Mouse (Mus musculus): ENCODE data around the gene Ica1l. TPM values are rescaled to one million over a fixed set of nuclear protein-coding genes. Genes with fewer than 3 reads are reported as not detected.

Gene Ica1l
- polyA plus RNA-seq, 1 experiment, result 1.5 TPM

GRCm38 (mm10) chr1:59986626-59987025 lies 56.4 kb downstream of the Ica1l start:
- no peak for TF ChIP-seq CTCF (IDR thresholded peaks at IDR 0.05; ENCODE audit: borderline replicate concordance, insufficient read depth, low read length)
- TF ChIP-seq POLR2A (IDR thresholded peaks at IDR 0.05; ENCODE audit: low read depth, low read length), result no peak
- H3K4me3 ChIP-seq (ENCODE audit: insufficient read depth, low read length), result no peak overlapping the region
- no peak overlapping the region for H3K27ac ChIP-seq (ENCODE audit: insufficient read depth, low read length)
- no peaks in the 10 kb centered on the region for H3K4me1 ChIP-seq (ENCODE audit: control insufficient read depth, insufficient read depth, low read length)

DNA sequence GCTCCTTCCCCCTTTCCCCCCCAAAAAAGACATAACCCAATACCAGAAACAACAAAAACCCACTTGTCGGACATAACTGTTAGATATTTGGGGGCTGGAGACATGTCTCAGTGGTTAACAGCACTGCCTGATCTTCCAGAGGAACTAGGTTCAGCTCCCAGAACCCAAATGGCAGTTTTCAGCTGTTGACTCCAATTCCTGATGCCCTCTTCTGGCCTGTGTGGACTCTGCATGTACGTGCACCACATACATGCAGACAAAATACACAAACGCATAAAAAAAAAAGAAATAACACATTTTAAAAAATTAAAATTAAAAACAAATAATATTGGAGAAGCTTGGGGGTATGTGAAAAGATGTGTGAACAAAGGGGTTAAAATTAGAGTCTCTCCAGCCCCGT lies 75.7 kb downstream of the Ica1l start:
- TF ChIP-seq POLR2A (IDR thresholded peaks at IDR 0.05; ENCODE audit: low read depth, low read length) (no peak), CTCF (IDR thresholded peaks at IDR 0.05; ENCODE audit: borderline replicate concordance, insufficient read depth, low read length) (peak; percentile 39; the same call in 1 of the 2 replicates)
- no peak overlapping the region for H3K4me3 ChIP-seq (ENCODE audit: insufficient read depth, low read length)
- no peak overlapping the region for H3K27ac ChIP-seq (ENCODE audit: insufficient read depth, low read length)
- peaks cover 7% of the 10 kb centered on the region for H3K4me1 ChIP-seq (ENCODE audit: control insufficient read depth, insufficient read depth, low read length)

GRCm38 (mm10) chr1:59966171-59966785 lies 76.7 kb downstream of the Ica1l start:
- Histone ChIP-seq H3K27ac (ENCODE audit: insufficient read depth, low read length) (peak overlapping the region; percentile 47), H3K4me1 (ENCODE audit: control insufficient read depth, insufficient read depth, low read length) (peaks cover 7% of the 10 kb centered on the region), H3K4me3 (ENCODE audit: insufficient read depth, low read length) (no peak overlapping the region)
- TF ChIP-seq CTCF (IDR thresholded peaks at IDR 0.05; ENCODE audit: borderline replicate concordance, insufficient read depth, low read length) (no peak), POLR2A (IDR thresholded peaks at IDR 0.05; ENCODE audit: low read depth, low read length) (no peak)

GRCm38 (mm10) chr1:59959941-59960340 lies 83.0 kb downstream of the Ica1l start:
- no peak overlapping the region for H3K27ac ChIP-seq (ENCODE audit: insufficient read depth, low read length)

DNA sequence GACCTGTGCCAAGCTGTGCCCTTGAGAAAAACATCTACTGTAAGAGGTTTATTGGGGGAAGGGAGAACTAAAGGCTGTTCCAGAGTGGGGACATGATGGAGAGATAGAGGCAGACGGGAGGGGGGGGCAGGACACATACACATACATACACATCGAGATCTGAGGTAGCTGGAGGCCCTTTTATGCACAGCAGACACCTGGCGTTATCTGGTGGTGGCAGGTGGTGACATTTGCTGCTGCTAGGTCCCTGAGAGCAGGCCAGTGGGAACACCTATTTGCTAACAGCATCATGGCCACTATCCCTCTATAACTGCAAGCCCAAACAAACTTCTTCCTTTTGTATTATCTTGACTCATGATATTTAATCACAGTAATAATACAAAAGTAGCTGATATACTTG lies 85.8 kb downstream of the Ica1l start:
- Histone ChIP-seq H3K4me1 (ENCODE audit: control insufficient read depth, insufficient read depth, low read length) (no peaks in the 10 kb centered on the region), H3K4me3 (ENCODE audit: insufficient read depth, low read length) (no peak overlapping the region), H3K27ac (ENCODE audit: insufficient read depth, low read length) (no peak overlapping the region)
- TF ChIP-seq POLR2A (IDR thresholded peaks at IDR 0.05; ENCODE audit: low read depth, low read length) (no peak), CTCF (IDR thresholded peaks at IDR 0.05; ENCODE audit: borderline replicate concordance, insufficient read depth, low read length) (no peak)

More at GRCm38 (mm10) chr1:59959941-59960340, 83.0 kb downstream of the Ica1l start:
- Histone ChIP-seq H3K4me3 (ENCODE audit: insufficient read depth, low read length) (no peak overlapping the region), H3K4me1 (ENCODE audit: control insufficient read depth, insufficient read depth, low read length) (no peaks in the 10 kb centered on the region)
- TF ChIP-seq CTCF (IDR thresholded peaks at IDR 0.05; ENCODE audit: borderline replicate concordance, insufficient read depth, low read length) (no peak), POLR2A (IDR thresholded peaks at IDR 0.05; ENCODE audit: low read depth, low read length) (no peak)

DNA sequence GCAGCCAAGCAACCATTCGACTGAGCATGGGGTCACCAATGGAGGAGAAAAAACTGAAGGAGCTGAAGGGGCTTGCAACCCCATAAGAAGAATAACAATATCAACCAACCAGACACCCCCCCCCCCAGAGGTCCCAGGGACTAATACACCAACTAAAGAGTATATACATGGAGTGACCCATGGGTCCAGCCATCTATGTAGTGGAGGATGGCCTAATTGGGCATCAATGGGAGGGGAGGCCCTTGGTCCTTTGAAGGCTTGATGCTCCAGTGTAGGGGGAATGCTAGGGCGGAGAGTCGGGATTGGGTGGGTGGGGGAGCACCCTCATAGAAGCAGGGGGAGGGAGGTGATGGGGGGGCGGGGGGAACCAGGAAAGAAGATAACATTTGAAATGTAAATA lies 95.5 kb downstream of the Ica1l start:
- Histone ChIP-seq H3K4me1 (ENCODE audit: control insufficient read depth, insufficient read depth, low read length) (no peaks in the 10 kb centered on the region), H3K27ac (ENCODE audit: insufficient read depth, low read length) (no peak overlapping the region), H3K4me3 (ENCODE audit: insufficient read depth, low read length) (no peak overlapping the region)
- TF ChIP-seq CTCF (IDR thresholded peaks at IDR 0.05; ENCODE audit: borderline replicate concordance, insufficient read depth, low read length) (no peak), POLR2A (IDR thresholded peaks at IDR 0.05; ENCODE audit: low read depth, low read length) (no peak)

GRCm38 (mm10) chr1:59945969-59946368 lies 97.0 kb downstream of the Ica1l start:
- TF ChIP-seq POLR2A (IDR thresholded peaks at IDR 0.05; ENCODE audit: low read depth, low read length) (no peak), CTCF (IDR thresholded peaks at IDR 0.05; ENCODE audit: borderline replicate concordance, insufficient read depth, low read length) (no peak)
- Histone ChIP-seq H3K4me3 (ENCODE audit: insufficient read depth, low read length) (no peak overlapping the region), H3K4me1 (ENCODE audit: control insufficient read depth, insufficient read depth, low read length) (no peaks in the 10 kb centered on the region), H3K27ac (ENCODE audit: insufficient read depth, low read length) (no peak overlapping the region)

DNA sequence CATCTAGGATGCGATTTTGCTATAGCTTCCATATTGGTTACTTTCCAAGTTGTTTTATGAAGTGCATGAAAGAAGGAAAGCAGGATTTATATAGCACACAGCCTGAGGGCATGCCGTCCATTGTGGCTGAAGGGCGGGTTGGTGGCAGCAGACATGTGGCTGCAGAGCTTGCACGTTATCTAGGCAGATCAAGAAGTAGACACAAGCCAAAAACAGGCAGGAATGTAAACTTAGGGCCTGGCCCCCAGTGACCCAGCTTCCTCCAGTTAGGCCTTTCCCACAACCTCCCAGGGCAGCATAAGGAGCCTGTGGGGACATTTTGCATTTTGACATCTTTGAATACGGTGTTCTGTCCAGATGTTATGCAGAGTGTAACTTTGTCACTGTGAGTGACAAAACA lies 99.2 kb downstream of the Ica1l start:
- no peak for TF ChIP-seq CTCF (IDR thresholded peaks at IDR 0.05; ENCODE audit: borderline replicate concordance, insufficient read depth, low read length)
- Histone ChIP-seq H3K4me3 (ENCODE audit: insufficient read depth, low read length) (no peak overlapping the region), H3K4me1 (ENCODE audit: control insufficient read depth, insufficient read depth, low read length) (no peaks in the 10 kb centered on the region), H3K27ac (ENCODE audit: insufficient read depth, low read length) (no peak overlapping the region)

DNA sequence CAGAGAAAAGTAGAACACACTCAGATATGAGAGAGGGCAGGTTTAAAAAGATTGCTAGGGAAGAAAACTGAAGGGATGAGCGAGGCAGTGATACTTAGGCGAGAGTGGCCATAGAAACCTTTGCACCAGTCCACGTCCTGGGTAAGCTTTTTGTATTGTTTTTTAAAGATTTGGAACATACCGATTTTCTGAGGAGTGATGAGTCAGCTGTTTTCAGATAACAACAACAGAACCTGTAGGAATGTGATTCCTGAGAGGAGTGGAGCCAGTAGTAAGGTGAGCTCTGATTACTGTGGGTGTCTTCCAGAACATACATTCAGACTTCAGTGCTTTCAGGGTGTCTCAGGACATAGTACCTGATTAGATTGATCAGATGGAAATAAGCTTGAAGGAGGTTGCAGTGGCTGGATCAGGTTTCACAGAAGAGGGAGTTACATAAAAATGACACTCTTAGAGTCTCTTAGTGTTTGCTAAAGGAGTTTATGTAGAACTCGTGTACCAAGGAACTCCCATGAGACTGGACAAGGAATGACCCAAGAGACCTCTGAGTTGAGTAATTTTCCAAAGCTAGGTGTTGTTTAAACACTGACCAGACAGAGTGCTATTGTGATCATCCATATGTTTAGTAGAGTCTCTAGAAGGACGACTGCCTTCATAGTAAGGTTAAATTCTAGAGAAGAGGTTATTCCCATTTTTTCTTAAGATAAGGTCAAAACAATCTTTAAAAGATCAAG lies 100.8 kb downstream of the Ica1l start:
- H3K27ac ChIP-seq (ENCODE audit: insufficient read depth, low read length), result no peak overlapping the region
- H3K4me1 ChIP-seq (ENCODE audit: control insufficient read depth, insufficient read depth, low read length), result no peaks in the 10 kb centered on the region
- no peak for TF ChIP-seq CTCF (IDR thresholded peaks at IDR 0.05; ENCODE audit: borderline replicate concordance, insufficient read depth, low read length)
- TF ChIP-seq POLR2A (IDR thresholded peaks at IDR 0.05; ENCODE audit: low read depth, low read length), result no peak
- no peak overlapping the region for H3K4me3 ChIP-seq (ENCODE audit: insufficient read depth, low read length)

DNA sequence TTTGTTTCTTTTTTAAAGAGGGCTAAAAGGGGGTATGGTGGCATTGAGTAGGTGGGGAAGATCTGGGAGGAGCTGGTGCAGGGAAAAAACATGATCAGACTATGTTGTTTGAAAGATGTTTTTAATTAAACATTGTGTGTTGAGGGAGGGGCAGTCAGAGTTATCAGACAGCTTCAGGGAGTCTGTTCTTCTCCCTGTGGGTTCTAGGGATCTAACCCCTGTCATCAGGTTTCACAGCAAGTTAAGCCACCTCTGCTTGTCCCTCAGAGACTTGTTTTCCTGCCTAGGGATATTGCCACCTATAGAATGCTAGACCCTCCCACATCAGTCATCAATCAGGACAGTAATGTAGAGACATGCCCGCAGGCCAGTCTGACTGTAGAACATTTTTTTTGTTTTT lies 101.9 kb downstream of the Ica1l start:
- Histone ChIP-seq H3K4me3 (ENCODE audit: insufficient read depth, low read length) (no peak overlapping the region), H3K27ac (ENCODE audit: insufficient read depth, low read length) (no peak overlapping the region), H3K4me1 (ENCODE audit: control insufficient read depth, insufficient read depth, low read length) (no peaks in the 10 kb centered on the region)
- TF ChIP-seq POLR2A (IDR thresholded peaks at IDR 0.05; ENCODE audit: low read depth, low read length), result no peak
